Mouse (Mus musculus) gastrocnemius, adult 2 months (tissue): ENCODE results near the gene Cd163l1. TPM values are rescaled to one million over a fixed set of nuclear protein-coding genes. Genes with fewer than 3 reads are reported as not detected.

ENCODE experiments used
- DNase-seq: peaks from one replicate; pipeline ENCODE4 v3.0.0; 2022
- H3K27ac ChIP-seq: fragments of 200-600 bp; 2 replicates; pipeline ENCODE4 v1.8.1; 2022; ENCODE audit warnings: mild to moderate bottlenecking
- H3K4me3 ChIP-seq: fragments of 200-600 bp; 2 replicates; pipeline ENCODE4 v1.8.1; 2022; ENCODE audit warnings: mild to moderate bottlenecking, moderate library complexity
- CTCF ChIP-seq: fragments of 200-600 bp; IDR thresholded peaks from 2 replicates; pipeline ENCODE4 v1.8.1; 2022; ENCODE audit warnings: antibody characterized with exemption, mild to moderate bottlenecking, moderate library complexity
- intact Hi-C: fragments of 180-260 bp; cut with DNase I; formaldehyde crosslinking; loops from one replicate; pipeline ENCODE4 v1.15.1; 2025
- total RNA-seq, 2 experiments: library from RNA; stranded (reverse); gene quantifications; 2 replicates each; pipeline ENCODE4 v1.2.3; 2021

Cd163l1 gene
- total RNA-seq, 2 experiments from 2014 or later, result not detected

- intact Hi-C loops, result no loop called here
These were observed 29.1 kb downstream of the Cd163l1 start, which contains the start of gene 5830411N06Rik for GRCm38 (mm10) chr7:140247216-140247615. 5830411N06Rik (plus strand) TSS chr7:140247284.

GRCm38 (mm10) chr7:140253780-140254299, 35.8 kb downstream of the Cd163l1 start:
- DNase-seq, result no peak
- no peak overlapping the region for H3K27ac ChIP-seq
- intact Hi-C loops, result no loop called here
- no peak for TF ChIP-seq CTCF
- H3K4me3 ChIP-seq, result no peak overlapping the region

More at GRCm38 (mm10) chr7:140247216-140247615, 29.1 kb downstream of the Cd163l1 start, which contains the start of gene 5830411N06Rik:
- TF ChIP-seq CTCF, result no peak
- DNase-seq, result no peak
- Histone ChIP-seq H3K27ac (no peak within 1 kb of the TSS), H3K4me3 (no peak within 1 kb of the TSS)

Other genes with a start within 250 kb of the Cd163l1 start
- not detected for gene 6430531B16Rik, start 239.5 kb upstream of the Cd163l1 start, total RNA-seq
- gene Adam8, start 225.7 kb upstream of the Cd163l1 start, total RNA-seq, result under 1 TPM; 0.39 to 0.43 TPM
- 1 to 10 TPM; 8.4 to 8.6 TPM for gene Zfp511, start 181.9 kb upstream of the Cd163l1 start, total RNA-seq
- gene Tubgcp2, start 181.6 kb upstream of the Cd163l1 start, total RNA-seq, result 10 to 100 TPM; 19.7 to 23.5 TPM
- gene Msx3, start 169.2 kb upstream of the Cd163l1 start, total RNA-seq, result not detected
- under 1 TPM in 1 of 2 experiments, not detected in 1; 0.20 TPM for gene Caly, start 135.7 kb upstream of the Cd163l1 start, total RNA-seq
- not detected for gene Prap1, start 124.9 kb upstream of the Cd163l1 start, total RNA-seq
- 10 to 100 TPM; 35.2 to 52.0 TPM for gene Fuom, start 115.8 kb upstream of the Cd163l1 start, total RNA-seq
- 1 to 10 TPM; 3.6 to 5.1 TPM for gene Paox, start 102.5 kb upstream of the Cd163l1 start, total RNA-seq
- gene Echs1, start 101.8 kb upstream of the Cd163l1 start, total RNA-seq, result 100 to 1,000 TPM; 116 to 201 TPM
- gene Mtg1, start 80.7 kb upstream of the Cd163l1 start, total RNA-seq, result 10 to 100 TPM; 26.5 to 33.2 TPM
- gene Sprn, start 63.4 kb upstream of the Cd163l1 start, total RNA-seq, result under 1 TPM; 0.13 to 0.50 TPM
- gene Olfr522, start 53.5 kb upstream of the Cd163l1 start, total RNA-seq, result not detected
- not detected for gene Olfr523, start 45.0 kb upstream of the Cd163l1 start, total RNA-seq
- not detected for gene Olfr524, start 12.3 kb upstream of the Cd163l1 start, total RNA-seq
- not detected for gene 5830411N06Rik, start 29.0 kb downstream of the Cd163l1 start, total RNA-seq
- gene Olfr525, start 102.6 kb downstream of the Cd163l1 start, total RNA-seq, result not detected
- not detected for gene Olfr527, start 115.8 kb downstream of the Cd163l1 start, total RNA-seq
- gene Olfr60, start 143.4 kb downstream of the Cd163l1 start, total RNA-seq, result not detected
- not detected for gene Olfr530, start 158.1 kb downstream of the Cd163l1 start, total RNA-seq
- gene Olfr531, start 184.7 kb downstream of the Cd163l1 start, total RNA-seq, result not detected
- gene Olfr532, start 203.4 kb downstream of the Cd163l1 start, total RNA-seq, result not detected
- gene Olfr533, start 245.1 kb downstream of the Cd163l1 start, total RNA-seq, result not detected